Mouse (Mus musculus): ENCODE data around the gene Rbbp6. TPM values are rescaled to one million over a fixed set of nuclear protein-coding genes. Genes with fewer than 3 reads are reported as not detected.

Gene Rbbp6
- polyA plus RNA-seq, 2 experiments = 34.4 to 66.1 TPM

DNA sequence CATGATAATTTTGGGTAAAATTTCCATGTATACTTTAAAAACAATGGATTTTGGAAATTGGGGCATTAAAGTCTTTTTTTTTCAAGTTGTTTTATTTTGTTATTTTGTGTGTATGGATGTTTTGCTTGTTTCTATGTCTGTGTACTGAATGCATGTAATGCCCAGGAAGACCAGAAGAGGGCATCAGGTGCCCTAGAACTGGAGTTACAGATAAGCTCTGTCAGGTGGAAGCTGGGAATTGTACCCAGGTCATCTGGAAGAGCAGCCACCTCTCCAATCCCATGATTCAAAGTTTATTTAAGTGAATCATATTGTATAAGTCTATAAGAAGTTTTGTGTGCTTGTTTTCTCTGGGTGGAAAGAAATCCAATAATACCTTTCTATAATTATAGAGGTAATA is 73.8 kb downstream of the Rbbp6 start:
- no peak for DNase-seq (ENCODE audit: low spot score)
- ATAC-seq (ENCODE audit: low FRiP score, low read depth) = no peak

GRCm38 (mm10) chr7:123045146-123045545 is 79.7 kb downstream of the Rbbp6 start:
- Histone ChIP-seq H3K9ac (ENCODE audit: low read depth, low read length, severe bottlenecking) (no peak overlapping the region), H3K27ac (replicated peaks; ENCODE audit: low read depth, low read length) (no peak overlapping the region), H3K4me3 (replicated peaks; ENCODE audit: low read length) (no peak overlapping the region), H3K27me3 (ENCODE audit: control insufficient read depth, insufficient read depth, low read length) (no peaks in the 10 kb centered on the region), H3K9me3 (ENCODE audit: control insufficient read depth, low read length) (no peaks in the 10 kb centered on the region), H3K36me3 (ENCODE audit: control insufficient read depth, insufficient read depth, low read length) (no peaks in the 10 kb centered on the region), H3K4me2 (replicated peaks; ENCODE audit: low read depth, low read length, severe bottlenecking) (no peak overlapping the region), H3K4me1 (ENCODE audit: control insufficient read depth, insufficient read depth, low read length) (no peaks in the 10 kb centered on the region)
- DNase-seq (ENCODE audit: low spot score) (no peak), ATAC-seq (ENCODE audit: low FRiP score, low read depth) (no peak)
- TF ChIP-seq POLR2A (IDR thresholded peaks at IDR 0.05; ENCODE audit: borderline replicate concordance, extremely low read depth, insufficient read depth, insufficient read length) = no peak
- WGBS = 96% methylated on average over 3 of the region's 3 CpGs

More for the DNA sequence above, 73.8 kb downstream of the Rbbp6 start:
- Histone ChIP-seq H3K4me2 (replicated peaks; ENCODE audit: low read depth, low read length, severe bottlenecking) (no peak overlapping the region), H3K9me3 (ENCODE audit: control insufficient read depth, low read length) (no peaks in the 10 kb centered on the region), H3K9ac (ENCODE audit: low read depth, low read length, severe bottlenecking) (no peak overlapping the region), H3K4me1 (ENCODE audit: control insufficient read depth, insufficient read depth, low read length) (no peaks in the 10 kb centered on the region), H3K4me3 (replicated peaks; ENCODE audit: low read length) (no peak overlapping the region), H3K27me3 (ENCODE audit: control insufficient read depth, insufficient read depth, low read length) (no peaks in the 10 kb centered on the region), H3K36me3 (ENCODE audit: control insufficient read depth, insufficient read depth, low read length) (no peaks in the 10 kb centered on the region), H3K27ac (replicated peaks; ENCODE audit: low read depth, low read length) (no peak overlapping the region)
- TF ChIP-seq POLR2A (IDR thresholded peaks at IDR 0.05; ENCODE audit: borderline replicate concordance, extremely low read depth, insufficient read depth, insufficient read length) = no peak

- TF ChIP-seq POLR2A (IDR thresholded peaks at IDR 0.05; ENCODE audit: borderline replicate concordance, extremely low read depth, insufficient read depth, insufficient read length) = no peak
- DNase-seq (ENCODE audit: low spot score) (no peak), ATAC-seq (ENCODE audit: low FRiP score, low read depth) (no peak)
- Histone ChIP-seq H3K27ac (replicated peaks; ENCODE audit: low read depth, low read length) (no peak overlapping the region), H3K36me3 (ENCODE audit: control insufficient read depth, insufficient read depth, low read length) (no peaks in the 10 kb centered on the region), H3K4me2 (replicated peaks; ENCODE audit: low read depth, low read length, severe bottlenecking) (no peak overlapping the region), H3K4me3 (replicated peaks; ENCODE audit: low read length) (no peak overlapping the region), H3K9ac (ENCODE audit: low read depth, low read length, severe bottlenecking) (no peak overlapping the region), H3K9me3 (ENCODE audit: control insufficient read depth, low read length) (no peaks in the 10 kb centered on the region), H3K27me3 (ENCODE audit: control insufficient read depth, insufficient read depth, low read length) (no peaks in the 10 kb centered on the region), H3K4me1 (ENCODE audit: control insufficient read depth, insufficient read depth, low read length) (no peaks in the 10 kb centered on the region)
- WGBS = 67% methylated on average over 13 of the region's 13 CpGs
Measured at GRCm38 (mm10) chr7:123046473-123047091, 81.1 kb downstream of the Rbbp6 start.

Other genes with a start within 250 kb of the Rbbp6 start
- gene Tnrc6a, start 158.2 kb downstream of the Rbbp6 start, polyA plus RNA-seq (2012; rRNA removed) = 62.3 and 78.4 TPM in 2 replicates
- gene Tnrc6a, start 158.2 kb downstream of the Rbbp6 start, polyA plus RNA-seq (2014; fragmentation: Nextera tagmentation; extraction: Ambion mirVana) = 44.3 and 50.1 TPM in 2 replicates
- gene Slc5a11, start 249.1 kb downstream of the Rbbp6 start, polyA plus RNA-seq (2012; rRNA removed) = 0.22 and 0.26 TPM in 2 replicates
- 0.08 TPM in 1 of 2 replicates, not detected in the other for gene Slc5a11, start 249.1 kb downstream of the Rbbp6 start, polyA plus RNA-seq (2014; fragmentation: Nextera tagmentation; extraction: Ambion mirVana)